ENCODE assay signal across 10 mouse cellular contexts in the genomic region with DNA sequence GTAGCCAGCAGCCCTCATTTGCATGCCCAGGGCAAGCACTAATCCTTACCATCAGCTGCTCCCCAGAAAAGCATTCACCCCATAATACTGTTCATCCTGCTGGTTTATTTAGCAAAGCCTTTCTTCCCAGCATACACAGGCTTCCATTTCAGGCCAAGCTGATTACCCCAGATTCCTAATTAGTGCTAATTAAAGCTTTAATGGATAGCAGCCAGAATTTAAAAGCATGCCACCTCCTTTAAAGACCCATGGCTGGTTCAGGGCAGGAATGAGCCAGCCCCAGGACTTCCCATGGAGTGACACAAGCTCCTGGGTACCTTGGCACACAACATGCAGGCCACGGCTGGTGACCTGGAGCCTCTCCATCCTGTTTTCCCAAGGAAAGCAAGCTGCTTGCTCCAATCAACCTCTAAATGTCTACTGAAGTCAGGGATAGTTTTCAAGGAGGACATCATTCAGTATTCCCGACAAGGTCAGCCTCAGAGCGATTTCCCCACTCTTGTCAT.
DNase-seq lines count a peak whose midpoint lies in the region; ATAC-seq and TF ChIP-seq lines count a peak whose summit lies in the region.
"Had no signal": no experiment of that assay in that cellular context is flagged by ENCODE, and none has a peak within 500 bp of the region (broad histone marks: within the 10 kb centered on the region; RNA-seq: fewer than 3 reads in every experiment).

No protein-coding gene starts in this region.

- peak; percentile 76 to 87 for DNase-seq in cerebellum, adult 2 months
- no peak for DNase-seq in natural killer cell, adult 2 months (ENCODE audit: low spot score in 2 of 2)
- DNase-seq in thymus, postnatal 4 days = no peak
- DNase-seq in spleen, postnatal 36 days (ENCODE audit: low spot score in 2 of 2) = no peak

- no peak for TF ChIP-seq CTCF in cerebellum, adult 2 months (IDR thresholded peaks at IDR 0.05; ENCODE audit: borderline replicate concordance, insufficient read depth, low read depth, low read length)

- H3K9ac ChIP-seq in hindbrain, embryonic 16.5 days (ENCODE audit: low read depth, low read length) = no peak overlapping the region
- no peak overlapping the region for H3K9ac ChIP-seq in neural tube, embryonic 15.5 days (replicated peaks)

- H3K27ac ChIP-seq in cerebellum, adult 2 months (ENCODE audit: insufficient read depth, low read length) = no peak overlapping the region
- H3K27ac ChIP-seq in hindbrain, embryonic 16.5 days (ENCODE audit: low read depth, low read length) = peak overlapping the region; percentile 5; the same call in 1 of the 2 replicates
- H3K27ac ChIP-seq in neural tube, embryonic 15.5 days (replicated peaks) = no peak overlapping the region
- H3K27ac ChIP-seq: gastrocnemius, adult 2 months had no signal

- WGBS in cerebellum, adult 2 months = 23% methylated on average over 3 of the region's 3 CpGs
- WGBS in hindbrain, embryonic 16.5 days = 72% methylated on average over 3 of the region's 3 CpGs
- WGBS in neural tube, embryonic 15.5 days = 63% methylated on average over 3 of the region's 3 CpGs

- no peak for ATAC-seq in megakaryocyte, adult 5-6 weeks (ENCODE audit: poor library complexity, severe bottlenecking)
- peak; percentile 84 for ATAC-seq in hindbrain, embryonic 16.5 days
- ATAC-seq in neural tube, embryonic 15.5 days (ENCODE audit: low FRiP score) = peak; percentile 65

- no peak overlapping the region for H3K4me2 ChIP-seq in hindbrain, embryonic 16.5 days (ENCODE audit: low read length)
- no peak overlapping the region for H3K4me2 ChIP-seq in neural tube, embryonic 15.5 days

- peaks cover 6% of the 10 kb centered on the region for H3K27me3 ChIP-seq in megakaryocyte, embryonic 14.5 days (replicated peaks)
- no peaks in the 10 kb centered on the region for H3K27me3 ChIP-seq in cerebellum, adult 2 months (ENCODE audit: control insufficient read depth, insufficient read depth, low read length)
- H3K27me3 ChIP-seq in hindbrain, embryonic 16.5 days (replicated peaks; ENCODE audit: control insufficient read depth, insufficient read depth, low read length) = no peaks in the 10 kb centered on the region
- H3K27me3 ChIP-seq in neural tube, embryonic 15.5 days (replicated peaks) = 0 out of 2 replicates have a peak, but pooled peaks cover 2% of the 10 kb centered on the region

- H3K4me1 ChIP-seq in megakaryocyte, embryonic 14.5 days = peaks cover 66% of the 10 kb centered on the region
- H3K4me1 ChIP-seq in cerebellum, adult 2 months (ENCODE audit: control insufficient read depth, insufficient read depth, low read length) = peaks cover 19% of the 10 kb centered on the region
- peaks cover 5% of the 10 kb centered on the region for H3K4me1 ChIP-seq in hindbrain, embryonic 16.5 days (ENCODE audit: control insufficient read depth, insufficient read depth, low read depth, low read length)
- peaks cover 25% of the 10 kb centered on the region for H3K4me1 ChIP-seq in neural tube, embryonic 15.5 days

- no peaks in the 10 kb centered on the region for H3K9me3 ChIP-seq in megakaryocyte, embryonic 14.5 days
- no peaks in the 10 kb centered on the region for H3K9me3 ChIP-seq in hindbrain, embryonic 16.5 days (ENCODE audit: control insufficient read depth, low read length)
- H3K9me3 ChIP-seq in neural tube, embryonic 15.5 days (replicated peaks) = no peaks in the 10 kb centered on the region
- H3K9me3 ChIP-seq: G1E had no signal

- TF ChIP-seq POLR2A in cerebellum, adult 2 months (IDR thresholded peaks at IDR 0.05; ENCODE audit: borderline replicate concordance, insufficient read depth, low read length) = no peak

- peak overlapping the region; percentile 29 for H3K4me3 ChIP-seq in megakaryocyte, embryonic 14.5 days (replicated peaks)
- H3K4me3 ChIP-seq in cerebellum, adult 2 months (replicated peaks; ENCODE audit: insufficient read depth, low read depth, low read length) = no peak overlapping the region
- H3K4me3 ChIP-seq in hindbrain, embryonic 16.5 days (ENCODE audit: low read length) = no peak overlapping the region
- H3K4me3 ChIP-seq in neural tube, embryonic 15.5 days (replicated peaks) = no peak overlapping the region
- H3K4me3 ChIP-seq: gastrocnemius, adult 2 months had no signal

- no peaks in the 10 kb centered on the region for H3K36me3 ChIP-seq in megakaryocyte, embryonic 14.5 days (replicated peaks; ENCODE audit: low read length)
- no peaks in the 10 kb centered on the region for H3K36me3 ChIP-seq in hindbrain, embryonic 16.5 days (ENCODE audit: control insufficient read depth, insufficient read depth, low read length)
- H3K36me3 ChIP-seq in neural tube, embryonic 15.5 days = no peaks in the 10 kb centered on the region
- H3K36me3 ChIP-seq: G1E had no signal

Comparison
In these comparisons a context has a peak if more than half of its experiments do, and no peak if none do; other contexts are left out.
1. DNase-seq: peak in cerebellum, adult 2 months (2 of 2); none in natural killer cell, adult 2 months (0 of 2), thymus, postnatal 4 days (single experiment) and spleen, postnatal 36 days (0 of 2).